Mouse (Mus musculus) lung, postnatal 14 days (tissue): ENCODE measurements around the gene Rsl1.
"Not testable (repeated sequence)": the region's sequence is repeated elsewhere in the genome, so short reads cannot be mapped to it uniquely, and the experiment has no call there.

Experiments
- DNase-seq: peaks from one replicate; pipeline ENCODE4 v3.0.0; 2021

The Rsl1 gene

GRCm38 (mm10) chr13:67172991-67173722 lies at the start of gene Rsl1:
Gene Rsl1, plus strand, starts transcription at chr13:67173182.
- peak; percentile 78 for DNase-seq

GRCm38 (mm10) chr13:67124460-67124859 lies 48.5 kb upstream of the Rsl1 start:
- no peak for DNase-seq

GRCm38 (mm10) chr13:67127507-67127906 lies 45.5 kb upstream of the Rsl1 start:
- not testable (repeated sequence) for DNase-seq

GRCm38 (mm10) chr13:67128038-67128721 lies 44.8 kb upstream of the Rsl1 start:
- DNase-seq: peak; percentile 78

GRCm38 (mm10) chr13:67166122-67166521 lies 6.9 kb upstream of the Rsl1 start:
- DNase-seq: not testable (repeated sequence)

GRCm38 (mm10) chr13:67173723-67174055 lies 707 bp downstream of the Rsl1 start:
- DNase-seq: no peak

- DNase-seq: peak; percentile 45
These were observed 21.4 kb downstream of the Rsl1 start, which contains the start of gene Zfp455 for GRCm38 (mm10) chr13:67194340-67194894. Gene Zfp455, plus strand, starts transcription at chr13:67194506.

- no peak for DNase-seq
These were observed 28.7 kb downstream of the Rsl1 start for GRCm38 (mm10) chr13:67201656-67202055.

- DNase-seq: no peak
These were observed 41.1 kb downstream of the Rsl1 start for GRCm38 (mm10) chr13:67214015-67214607.
